Mouse (Mus musculus): ENCODE measurements at regions not wholly inside any gene's neighbourhood (a gene's known extent, or its start where the extent isn't known, plus 50 kb on each side); places are given as distances from the start of the nearest gene placed in this dataset.

GRCm38 (mm10) chr15:57616880-57617391 lies 139.5 kb upstream of the Slc22a22 start:
- no peak for TF ChIP-seq CTCF (IDR thresholded peaks at IDR 0.05; ENCODE audit: extremely low read depth, insufficient read depth, insufficient read length, insufficient replicate concordance)
- TF ChIP-seq POLR2A (IDR thresholded peaks at IDR 0.05; ENCODE audit: low read depth, low read length), result no peak
